Mouse (Mus musculus) ES-Bruce4 (cell line): ENCODE data around the gene Ctdsp1.

Experiments used
- CTCF ChIP-seq: IDR thresholded peaks from one replicate; pipeline ENCODE4 v1.8.1; 2011; ENCODE audit warnings: low read depth, low read length
- EP300 ChIP-seq: IDR thresholded peaks from 2 replicates; pipeline ENCODE4 v1.6.1; 2011; ENCODE audit warnings: low read depth, low read length; ENCODE audit not compliant: insufficient read depth
- POLR2A ChIP-seq: IDR thresholded peaks from one replicate; pipeline ENCODE4 v1.8.1; 2011; ENCODE audit warnings: low read length; ENCODE audit not compliant: insufficient read depth

DNA sequence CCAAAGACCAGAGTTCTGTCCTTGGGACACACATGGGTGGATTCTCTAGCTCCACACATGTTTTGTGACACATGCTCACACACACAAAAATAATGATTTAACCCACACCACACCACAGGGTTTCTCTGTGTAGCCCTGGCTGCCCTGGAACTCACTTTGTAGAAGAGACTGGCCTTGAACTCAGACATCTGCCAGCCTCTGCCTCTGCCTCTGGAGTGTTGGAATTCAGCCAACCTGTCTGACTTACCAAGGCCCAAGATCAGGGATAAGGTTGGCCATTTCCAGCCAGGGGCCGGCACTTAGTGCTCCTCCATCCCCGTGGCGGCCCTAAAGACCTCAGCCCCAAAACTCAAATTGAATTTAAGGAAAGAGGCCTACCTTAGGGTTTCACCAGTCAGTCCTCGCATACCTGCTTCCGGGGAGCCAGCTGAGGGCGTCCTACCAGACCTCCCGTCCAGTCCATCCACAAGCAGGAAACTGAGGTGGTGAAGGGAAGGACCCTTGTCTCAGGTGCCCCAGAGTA lies 2.9 kb upstream of the Ctdsp1 start:
- TF ChIP-seq CTCF: no peak
- no peak for TF ChIP-seq EP300
- no peak for TF ChIP-seq POLR2A
